Mouse (Mus musculus) kidney, embryonic 14.5 days (tissue): ENCODE data around the gene 4930407I10Rik. TPM values are rescaled to one million over a fixed set of nuclear protein-coding genes. Genes with fewer than 3 reads are reported as not detected.

Experiments
- ATAC-seq: fragments of 200-750 bp; cut with Nextera tagmentation; 2 replicates; pipeline ENCODE4 v1.8.0; 2017; ENCODE audit warnings: moderate number of reproducible peaks, mild to moderate bottlenecking, moderate TSS enrichment, moderate library complexity; ENCODE audit not compliant: low FRiP score, low TSS enrichment
- H3K27ac ChIP-seq: fragments of 300-500 bp; sonication (generic); 2 replicates; pipeline ENCODE4 v1.5.1; 2014; ENCODE audit warnings: low read depth, mild to moderate bottlenecking, low read length, moderate library complexity, mixed read lengths
- H3K27me3 ChIP-seq: fragments of 300-500 bp; sonication (generic); 2 replicates; pipeline ENCODE4 v1.6.1; 2014; ENCODE audit warnings: mild to moderate bottlenecking, low read length; ENCODE audit not compliant: control insufficient read depth, insufficient read depth
- H3K36me3 ChIP-seq: fragments of 300-500 bp; sonication (generic); 2 replicates; pipeline ENCODE4 v1.6.1; 2014; ENCODE audit warnings: low read length, mixed read lengths; ENCODE audit not compliant: control insufficient read depth, insufficient read depth
- H3K4me1 ChIP-seq: fragments of 300-500 bp; sonication (generic); 2 replicates; pipeline ENCODE4 v1.6.1; 2014; ENCODE audit warnings: low read length, mixed read lengths; ENCODE audit not compliant: control insufficient read depth, insufficient read depth
- H3K4me2 ChIP-seq: fragments of 300-500 bp; sonication (generic); replicated peaks from 2 replicates; pipeline ENCODE4 v1.6.1; 2014; ENCODE audit warnings: low read depth, mild to moderate bottlenecking, low read length
- H3K4me3 ChIP-seq: fragments of 300-500 bp; sonication (generic); 2 replicates; pipeline ENCODE4 v1.5.1; 2014; ENCODE audit warnings: mild to moderate bottlenecking, low read length
- H3K9ac ChIP-seq: fragments of 300-500 bp; sonication (generic); 2 replicates; pipeline ENCODE4 v1.6.1; 2014; ENCODE audit warnings: low read depth, mild to moderate bottlenecking, low read length, moderate library complexity
- H3K9me3 ChIP-seq: fragments of 300-500 bp; sonication (generic); 2 replicates; pipeline ENCODE4 v1.6.1; 2016; ENCODE audit warnings: low read length; ENCODE audit not compliant: control insufficient read depth
- WGBS: fragments of 180-500 bp; shearing (Covaris S2); extraction: QIAGEN DNeasy Blood & Tissue Kit; methylation state at CpG from one replicate; pipeline ENCODE4 v1.1.7; 2014; 5-methylcytosine and 5-hydroxymethylcytosine counted together
- polyA plus RNA-seq: library from polyadenylated mRNA; unstranded; fragments of >200 nt; fragmentation: Nextera tagmentation; extraction: Ambion mirVana; gene quantifications from 2 replicates; pipeline ENCODE4 v1.2.1, GENCODE M21; 2014

Gene 4930407I10Rik
- polyA plus RNA-seq, 1 experiment from 2014 or later = not detected

- no peak overlapping the region for H3K4me3 ChIP-seq
- peaks cover 63% of the 10 kb centered on the region for H3K36me3 ChIP-seq
- no peaks in the 10 kb centered on the region for H3K9me3 ChIP-seq
- WGBS = 88% methylated on average over 13 of the region's 13 CpGs
- no peaks in the 10 kb centered on the region for H3K27me3 ChIP-seq
- no peaks in the 10 kb centered on the region for H3K4me1 ChIP-seq
- H3K9ac ChIP-seq = no peak overlapping the region
- no peak overlapping the region for H3K4me2 ChIP-seq
- no peak overlapping the region for H3K27ac ChIP-seq
- no peak for ATAC-seq
Observed at GRCm38 (mm10) chr15:82022535-82023088, 36.3 kb upstream of the 4930407I10Rik start.

GRCm38 (mm10) chr15:82023965-82024635 lies 34.9 kb upstream of the 4930407I10Rik start:
- Histone ChIP-seq H3K9ac (no peak overlapping the region), H3K27me3 (no peaks in the 10 kb centered on the region), H3K27ac (no peak overlapping the region), H3K4me2 (no peak overlapping the region), H3K4me3 (no peak overlapping the region), H3K36me3 (peaks cover 75% of the 10 kb centered on the region), H3K9me3 (no peaks in the 10 kb centered on the region), H3K4me1 (no peaks in the 10 kb centered on the region)
- no peak for ATAC-seq
- WGBS = 91% methylated on average over 6 of the region's 6 CpGs

GRCm38 (mm10) chr15:82027276-82027675 lies 31.7 kb upstream of the 4930407I10Rik start:
- no peak overlapping the region for H3K4me2 ChIP-seq
- H3K4me3 ChIP-seq = no peak overlapping the region
- no peaks in the 10 kb centered on the region for H3K9me3 ChIP-seq
- H3K9ac ChIP-seq = no peak overlapping the region
- peaks cover 92% of the 10 kb centered on the region for H3K36me3 ChIP-seq
- no peaks in the 10 kb centered on the region for H3K27me3 ChIP-seq
- ATAC-seq = no peak
- WGBS = 91% methylated on average over 7 of the region's 7 CpGs
- H3K27ac ChIP-seq = no peak overlapping the region
- no peaks in the 10 kb centered on the region for H3K4me1 ChIP-seq

GRCm38 (mm10) chr15:82027726-82028125 lies 31.2 kb upstream of the 4930407I10Rik start:
- no peak overlapping the region for H3K27ac ChIP-seq
- no peaks in the 10 kb centered on the region for H3K9me3 ChIP-seq
- no peak overlapping the region for H3K4me3 ChIP-seq
- peaks cover 90% of the 10 kb centered on the region for H3K36me3 ChIP-seq
- H3K9ac ChIP-seq = no peak overlapping the region
- WGBS = 84% methylated on average over 7 of the region's 7 CpGs
- no peaks in the 10 kb centered on the region for H3K4me1 ChIP-seq
- ATAC-seq = no peak
- H3K27me3 ChIP-seq = no peaks in the 10 kb centered on the region
- H3K4me2 ChIP-seq = no peak overlapping the region

- H3K9ac ChIP-seq = no peak overlapping the region
- H3K9me3 ChIP-seq = no peaks in the 10 kb centered on the region
- H3K4me1 ChIP-seq = no peaks in the 10 kb centered on the region
- no peak for ATAC-seq
- WGBS = 86% methylated on average over 7 of the region's 7 CpGs
- H3K4me2 ChIP-seq = no peak overlapping the region
- H3K4me3 ChIP-seq = no peak overlapping the region
- H3K36me3 ChIP-seq = peaks cover 72% of the 10 kb centered on the region
- H3K27ac ChIP-seq = no peak overlapping the region
- H3K27me3 ChIP-seq = no peaks in the 10 kb centered on the region
Observed at GRCm38 (mm10) chr15:82032386-82032785, 26.6 kb upstream of the 4930407I10Rik start.

GRCm38 (mm10) chr15:82033762-82034161 lies 25.2 kb upstream of the 4930407I10Rik start, which contains the start of gene Desi1:
TSS of gene Desi1 (minus strand) at chr15:82033862.
- Histone ChIP-seq H3K4me3 (no peak within 1 kb of the TSS), H3K4me2 (no peak within 1 kb of the TSS), H3K36me3 (peaks cover 66% of the 10 kb centered on the region), H3K27me3 (no peaks in the 10 kb centered on the region), H3K27ac (no peak within 1 kb of the TSS), H3K9me3 (no peaks in the 10 kb centered on the region), H3K9ac (no peak within 1 kb of the TSS), H3K4me1 (no peaks in the 10 kb centered on the region)
- WGBS = 85% methylated on average over 4 of the region's 4 CpGs
- ATAC-seq = no peak

GRCm38 (mm10) chr15:82035904-82036689 lies 22.9 kb upstream of the 4930407I10Rik start:
- no peak overlapping the region for H3K9ac ChIP-seq
- no peak for ATAC-seq
- peaks cover 65% of the 10 kb centered on the region for H3K36me3 ChIP-seq
- H3K4me2 ChIP-seq = no peak overlapping the region
- no peaks in the 10 kb centered on the region for H3K9me3 ChIP-seq
- H3K4me3 ChIP-seq = no peak overlapping the region
- no peak overlapping the region for H3K27ac ChIP-seq
- H3K27me3 ChIP-seq = no peaks in the 10 kb centered on the region
- H3K4me1 ChIP-seq = no peaks in the 10 kb centered on the region
- 84% methylated on average over 12 of the region's 12 CpGs for WGBS

- 89% methylated on average over 1 of the region's 1 CpGs for whole genome bisulfite sequencing
- peaks cover 62% of the 10 kb centered on the region for H3K36me3 ChIP-seq
- no peaks in the 10 kb centered on the region for H3K27me3 ChIP-seq
- ATAC-seq = peak; percentile 68; the same call in 1 of the 2 replicates
- H3K9ac ChIP-seq = no peak overlapping the region
- no peak overlapping the region for H3K4me2 ChIP-seq
- no peak overlapping the region for H3K27ac ChIP-seq
- no peak overlapping the region for H3K4me3 ChIP-seq
- no peaks in the 10 kb centered on the region for H3K4me1 ChIP-seq
- H3K9me3 ChIP-seq = no peaks in the 10 kb centered on the region
Observed at GRCm38 (mm10) chr15:82040650-82041049, 18.3 kb upstream of the 4930407I10Rik start.
